Mouse (Mus musculus) adipocyte (in vitro differentiated cells): ENCODE data around the gene Rfc5.
"Not testable (repeated sequence)": the region's sequence is repeated elsewhere in the genome, so short reads cannot be mapped to it uniquely, and the experiment has no call there.

ENCODE experiments used
- DNase-seq: peaks from one replicate; pipeline ENCODE4 v3.0.0-alpha.2; 2016; ENCODE audit warnings: low spot score

Rfc5 gene

DNA sequence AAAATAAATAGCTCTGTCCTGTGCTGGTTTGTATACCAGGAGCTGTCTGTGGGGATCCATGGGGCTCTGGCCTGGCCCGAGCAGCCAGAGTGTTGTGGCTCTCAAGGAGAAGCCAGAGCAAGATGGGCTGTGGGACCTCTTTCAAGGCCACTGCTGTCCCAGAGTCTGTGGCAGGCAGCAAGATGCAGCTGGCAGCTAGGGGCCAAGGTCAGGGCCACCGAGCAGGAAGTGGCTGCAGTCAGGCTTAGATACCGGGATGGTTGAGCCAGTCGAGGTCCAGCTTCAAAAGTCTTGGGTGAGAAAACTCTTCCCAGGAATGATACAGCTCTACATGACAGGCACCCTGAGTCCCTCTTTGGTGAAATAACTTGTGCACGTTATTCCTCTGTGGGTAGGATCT lies 41.8 kb downstream of the Rfc5 start:
- no peak for DNase-seq

DNA sequence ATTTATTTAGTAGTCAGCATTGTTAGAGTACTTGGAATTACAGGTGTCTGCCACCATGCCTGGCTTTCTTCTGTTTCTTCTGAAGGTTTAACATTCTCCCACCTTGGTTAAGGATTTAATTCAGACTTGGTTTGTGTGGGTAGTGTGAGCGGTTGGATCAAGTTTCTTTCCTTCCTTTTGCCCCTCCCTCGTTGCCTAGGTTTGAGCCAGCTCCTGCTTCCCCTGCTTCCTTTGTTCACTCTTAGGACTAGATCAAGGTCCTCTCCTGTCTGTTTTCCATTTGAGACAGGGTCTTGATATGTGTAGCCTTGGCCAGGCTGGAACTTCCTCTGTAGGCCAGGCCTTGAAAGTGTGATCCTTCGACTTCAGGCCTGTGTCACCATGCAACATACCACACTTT lies 42.6 kb downstream of the Rfc5 start:
- DNase-seq = no peak

DNA sequence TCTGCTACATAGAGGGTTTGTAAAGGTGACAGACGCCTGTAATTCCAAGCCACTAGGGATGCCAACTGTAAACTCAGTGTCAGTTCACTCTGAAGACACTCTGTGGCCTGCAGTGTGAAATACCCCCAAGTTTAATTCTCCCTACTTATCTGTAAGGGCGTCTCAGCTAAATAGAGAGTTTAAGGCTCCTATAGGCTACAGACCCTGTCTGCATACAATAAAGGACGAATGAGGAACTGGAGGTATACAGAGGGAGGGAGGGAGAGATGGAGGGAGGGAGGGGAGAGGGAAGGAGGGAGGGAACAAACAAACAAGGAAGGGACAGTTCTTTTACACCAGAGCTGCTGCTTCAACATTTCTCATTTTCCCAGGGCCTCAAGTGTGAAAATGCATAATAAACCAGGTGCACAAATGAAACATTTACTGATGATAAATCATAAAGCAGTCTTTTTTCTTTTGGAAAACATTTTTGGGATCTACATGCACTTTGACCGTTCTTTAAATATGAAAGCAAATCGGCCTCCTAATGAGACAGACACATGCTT lies 43.3 kb downstream of the Rfc5 start:
- DNase-seq = no peak

DNA sequence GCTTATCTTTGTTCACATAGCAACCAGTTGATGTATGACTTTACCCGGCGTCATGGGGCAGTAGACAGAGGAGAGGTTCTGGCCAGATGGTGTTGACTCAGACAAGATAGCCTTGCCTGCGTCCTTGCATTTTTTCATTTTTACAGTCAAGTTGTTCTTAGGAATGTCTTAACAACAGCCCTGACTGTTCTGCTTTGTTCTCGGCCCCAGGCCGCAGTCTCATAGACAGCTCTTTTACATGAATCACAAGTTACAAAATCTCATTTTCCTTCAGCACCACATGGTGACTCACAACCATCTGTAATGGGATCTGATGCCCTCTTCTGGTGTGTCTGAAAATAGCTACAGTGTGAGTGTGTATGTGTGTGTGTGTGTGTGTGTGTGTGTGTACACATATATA lies 44.4 kb downstream of the Rfc5 start:
- DNase-seq = not testable (repeated sequence)

DNA sequence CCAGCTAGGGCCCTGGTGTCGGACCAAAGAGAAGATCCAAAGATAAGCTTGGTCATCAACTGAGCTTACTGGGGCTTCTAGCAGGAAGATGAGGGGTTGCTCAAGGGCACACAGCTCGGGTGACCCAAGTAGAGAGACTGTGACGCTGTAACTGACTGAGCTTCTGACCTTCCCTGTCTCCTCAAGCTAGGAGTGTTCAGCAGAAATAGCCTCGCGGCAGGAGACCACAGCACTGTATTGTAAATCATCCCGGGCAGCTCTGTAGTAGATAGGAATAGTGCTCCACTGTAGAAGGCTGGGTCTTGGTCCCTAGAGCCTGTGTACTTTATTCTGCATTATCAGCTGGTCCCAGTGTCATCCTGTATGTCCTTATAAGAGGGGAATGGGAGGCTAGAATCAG lies 47.0 kb downstream of the Rfc5 start:
- no peak for DNase-seq

DNA sequence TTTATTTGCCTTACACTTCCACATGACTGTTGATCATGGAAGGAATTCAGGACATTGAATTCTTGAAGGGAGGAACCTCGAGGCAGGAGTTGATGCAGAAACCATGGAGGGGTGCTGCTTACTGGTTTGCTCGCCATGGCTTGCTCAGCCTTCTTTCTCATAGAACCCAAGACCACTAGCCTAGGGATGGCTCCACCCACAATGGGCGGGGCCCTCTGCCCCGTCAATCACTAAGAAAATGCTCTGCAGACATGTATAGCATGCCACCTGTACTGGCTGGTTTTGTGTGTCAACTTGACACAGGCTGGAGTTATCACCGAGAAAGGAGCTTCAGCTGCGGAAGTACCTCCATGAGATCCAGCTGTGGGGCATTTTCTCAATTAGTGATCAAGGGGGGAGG lies 48.8 kb downstream of the Rfc5 start:
- no peak for DNase-seq

DNA sequence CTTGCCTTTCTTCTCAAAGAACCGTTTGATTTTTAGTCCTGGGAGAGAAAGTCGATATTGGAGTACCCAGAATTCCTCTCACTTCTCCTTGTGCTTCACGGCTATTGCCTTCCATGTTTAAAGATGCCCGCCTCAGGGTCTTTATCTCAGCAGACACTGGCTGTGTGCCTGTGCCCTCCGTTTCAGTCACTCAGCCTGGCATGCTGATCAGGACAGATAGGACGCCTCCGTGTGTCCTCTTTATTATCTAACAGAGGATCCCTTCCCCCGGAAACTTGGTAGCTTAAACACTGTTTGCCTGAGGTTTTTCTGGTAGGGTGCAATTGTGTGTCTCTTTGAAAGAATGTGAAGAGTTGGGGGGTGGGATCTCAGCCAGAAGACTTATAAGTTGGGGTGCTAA lies 50.3 kb downstream of the Rfc5 start:
- no peak for DNase-seq

DNA sequence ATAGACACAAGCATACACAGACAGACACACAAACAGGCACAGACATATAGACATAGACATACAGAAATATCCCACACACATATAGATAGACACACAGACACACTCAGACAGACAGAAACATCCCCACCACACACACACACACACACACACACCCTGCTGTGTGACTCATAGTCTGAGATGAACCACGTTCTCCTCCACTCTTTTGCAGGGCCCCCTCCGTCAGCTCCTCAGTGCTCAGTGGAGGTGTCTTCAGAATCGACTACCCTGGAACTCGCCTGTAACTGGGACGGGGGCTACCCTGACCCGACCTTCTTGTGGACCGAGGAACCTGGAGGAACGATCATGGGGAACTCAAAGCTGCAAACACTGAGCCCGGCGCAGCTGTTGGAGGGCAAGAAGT lies 50.8 kb downstream of the Rfc5 start:
- DNase-seq = no peak

DNA sequence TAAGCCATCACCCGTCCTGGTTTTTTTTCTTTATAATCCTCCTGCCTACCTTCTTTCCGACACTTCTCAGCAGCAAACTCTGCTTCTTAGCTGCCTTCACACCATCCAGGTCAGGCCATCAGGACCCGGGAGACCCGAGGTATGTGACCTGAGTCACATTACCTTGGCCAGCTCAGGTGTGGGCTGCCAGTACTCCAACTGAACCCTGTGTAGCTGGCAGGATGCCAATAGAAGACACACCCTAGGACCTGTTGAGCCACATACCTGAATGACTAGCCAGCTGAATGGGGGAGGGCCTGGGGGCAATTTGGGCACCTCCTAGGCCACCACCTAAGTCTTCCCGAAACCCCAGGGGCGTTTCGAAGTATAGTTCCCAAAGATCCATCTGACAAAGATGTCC lies 58.4 kb downstream of the Rfc5 start:
- DNase-seq = no peak
